Mouse (Mus musculus) hindbrain, embryonic 15.5 days (tissue): ENCODE measurements at regions not wholly inside any gene's neighbourhood (a gene's known extent, or its start where the extent isn't known, plus 50 kb on each side); places are given as distances from the start of the nearest gene placed in this dataset.
A peak's percentile ranks its signal among the peaks of the same experiment; 100 is the strongest.

Experiments
- ATAC-seq: fragments of 200-750 bp; cut with Nextera tagmentation; 2 replicates; pipeline ENCODE4 v1.8.0; 2017; ENCODE audit warnings: low read depth, moderate number of reproducible peaks, moderate TSS enrichment; ENCODE audit not compliant: low FRiP score
- H3K27ac ChIP-seq: fragments of 300-500 bp; sonication (generic); replicated peaks from 2 replicates; pipeline ENCODE4 v1.5.1; 2015; ENCODE audit warnings: mild to moderate bottlenecking, inconsistent platforms
- H3K27me3 ChIP-seq: fragments of 300-500 bp; sonication (generic); 2 replicates; pipeline ENCODE4 v1.6.1; 2015; ENCODE audit warnings: control low read depth, inconsistent platforms
- H3K36me3 ChIP-seq: fragments of 300-500 bp; sonication (generic); 2 replicates; pipeline ENCODE4 v1.6.1; 2015; ENCODE audit warnings: control low read depth, inconsistent platforms
- H3K4me1 ChIP-seq: fragments of 300-500 bp; sonication (generic); replicated peaks from 2 replicates; pipeline ENCODE4 v1.6.1; 2015; ENCODE audit warnings: control low read depth, inconsistent platforms
- H3K4me2 ChIP-seq: fragments of 300-500 bp; sonication (generic); 2 replicates; pipeline ENCODE4 v1.6.1; 2015; ENCODE audit warnings: moderate library complexity, mild to moderate bottlenecking, inconsistent platforms
- H3K4me3 ChIP-seq: fragments of 300-500 bp; sonication (generic); 2 replicates; pipeline ENCODE4 v1.5.1; 2015; ENCODE audit warnings: mild to moderate bottlenecking, inconsistent platforms
- H3K9ac ChIP-seq: fragments of 300-500 bp; sonication (generic); 2 replicates; pipeline ENCODE4 v1.6.1; 2015; ENCODE audit warnings: inconsistent platforms
- H3K9me3 ChIP-seq: fragments of 300-500 bp; sonication (generic); 2 replicates; pipeline ENCODE4 v1.6.1; 2016; ENCODE audit warnings: control low read depth, inconsistent platforms
- WGBS: fragments of 180-500 bp; shearing (Covaris S2); methylation state at CpG from one replicate; pipeline ENCODE4 v1.1.7; 2015; 5-methylcytosine and 5-hydroxymethylcytosine counted together

DNA sequence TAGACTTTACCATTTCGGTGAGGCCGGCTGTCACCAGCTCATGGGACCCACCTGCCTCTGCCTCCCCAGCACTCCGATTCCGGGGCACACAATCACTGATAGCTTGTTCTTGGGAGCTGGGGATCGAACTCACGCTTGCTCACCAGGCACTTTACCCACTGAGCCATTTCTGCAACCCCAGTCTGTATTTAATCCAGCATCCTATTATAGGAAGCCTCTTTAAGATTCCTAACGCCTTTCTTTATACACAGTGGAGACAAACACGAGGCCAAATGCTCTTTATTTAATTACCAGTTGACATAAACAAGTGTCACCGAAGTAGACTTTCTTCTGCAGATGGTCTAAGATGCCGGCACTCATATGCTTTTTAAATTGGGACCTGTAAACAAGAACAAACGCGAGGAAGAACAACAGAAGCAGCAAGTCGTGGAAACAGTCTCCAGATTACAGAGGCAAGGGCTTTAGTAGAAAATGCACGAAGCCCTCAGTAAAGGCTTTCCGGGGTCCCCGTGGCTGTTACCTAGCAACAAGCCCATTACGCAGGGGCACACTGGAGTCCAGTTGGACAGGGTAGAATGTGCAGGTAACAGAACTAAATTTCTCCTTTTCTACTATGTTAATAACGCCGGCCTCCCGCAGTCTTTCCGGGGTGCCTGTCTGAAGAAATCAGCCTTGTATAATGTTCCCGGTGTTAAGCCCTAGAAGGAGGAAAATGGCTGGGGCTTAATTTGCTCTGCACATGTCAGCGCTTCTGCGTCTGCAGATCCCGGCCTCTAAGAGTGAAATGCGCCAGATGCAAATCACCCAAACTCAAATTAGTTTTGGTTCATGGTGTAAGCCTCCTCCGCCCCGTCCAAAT, 132.5 kb downstream of the Lrrc30 start:
- Histone ChIP-seq H3K4me2 (peak overlapping the region; percentile 46), H3K4me1 (peaks cover 11% of the 10 kb centered on the region), H3K4me3 (peak overlapping the region; percentile 17), H3K9ac (no peak overlapping the region), H3K36me3 (no peaks in the 10 kb centered on the region), H3K27ac (peak overlapping the region; percentile 72), H3K9me3 (no peaks in the 10 kb centered on the region), H3K27me3 (no peaks in the 10 kb centered on the region)
- peak; percentile 88 for ATAC-seq
- 36% methylated on average over 28 of the region's 28 CpGs for WGBS

- 85% methylated on average over 8 of the region's 8 CpGs for WGBS
- no peak overlapping the region for H3K9ac ChIP-seq
- H3K36me3 ChIP-seq, result no peaks in the 10 kb centered on the region
- H3K27ac ChIP-seq, result no peak overlapping the region
- no peaks in the 10 kb centered on the region for H3K9me3 ChIP-seq
- no peak for ATAC-seq
- H3K4me2 ChIP-seq, result no peak overlapping the region
- peaks cover 11% of the 10 kb centered on the region for H3K4me1 ChIP-seq
- no peak overlapping the region for H3K4me3 ChIP-seq
- H3K27me3 ChIP-seq, result no peaks in the 10 kb centered on the region
Observed at GRCm38 (mm10) chr17:67497380-67497779, 135.1 kb downstream of the Lrrc30 start.

DNA sequence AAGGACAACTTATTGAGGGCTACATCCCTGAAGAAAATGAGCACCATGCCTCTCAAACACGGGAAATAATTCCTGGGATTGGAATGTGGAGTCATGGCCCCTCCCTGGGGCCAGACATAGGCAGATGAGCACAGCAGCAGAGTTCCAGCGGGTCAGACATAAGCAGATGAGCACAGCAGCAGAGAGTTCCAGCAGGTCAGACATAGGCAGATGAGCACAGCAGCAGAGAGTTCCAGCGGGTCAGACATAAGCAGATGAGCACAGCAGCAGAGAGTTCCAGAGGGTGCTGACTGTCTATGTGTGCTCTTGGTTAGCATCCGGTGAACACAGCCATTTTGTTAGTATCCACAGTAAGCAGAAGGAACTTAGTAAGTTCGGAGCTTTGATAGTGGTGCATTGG, 126.2 kb upstream of the Ptprm start:
- Histone ChIP-seq H3K27ac (no peak overlapping the region), H3K36me3 (no peaks in the 10 kb centered on the region), H3K9me3 (no peaks in the 10 kb centered on the region), H3K4me2 (no peak overlapping the region), H3K4me1 (no peaks in the 10 kb centered on the region), H3K27me3 (no peaks in the 10 kb centered on the region), H3K4me3 (no peak overlapping the region), H3K9ac (no peak overlapping the region)
- ATAC-seq, result no peak
- 82% methylated on average over 5 of the region's 5 CpGs for WGBS

DNA sequence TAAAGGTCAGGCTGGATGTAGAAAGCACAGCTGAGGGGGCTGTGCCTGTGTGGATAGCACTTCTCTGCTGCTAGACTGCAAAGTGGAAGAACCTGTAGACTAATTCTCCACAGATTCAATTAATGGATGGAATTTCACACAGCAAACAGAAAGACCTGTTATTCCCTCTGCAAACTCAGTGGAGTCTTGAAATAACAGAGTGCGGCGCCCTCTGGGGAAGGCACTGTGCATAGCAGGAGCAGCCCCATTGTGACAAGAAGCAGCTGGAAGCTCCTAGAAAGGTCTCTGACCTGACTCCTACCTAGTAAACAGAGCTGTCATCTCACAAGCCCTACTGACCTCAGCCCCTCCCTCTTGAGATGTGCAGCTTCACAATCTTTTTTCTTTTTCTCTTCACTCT, 118.9 kb upstream of the Ptprm start:
- Histone ChIP-seq H3K4me1 (no peaks in the 10 kb centered on the region), H3K27me3 (no peaks in the 10 kb centered on the region), H3K9ac (no peak overlapping the region), H3K27ac (no peak overlapping the region), H3K4me3 (no peak overlapping the region), H3K36me3 (no peaks in the 10 kb centered on the region), H3K4me2 (no peak overlapping the region), H3K9me3 (no peaks in the 10 kb centered on the region)
- WGBS, result 44% methylated on average over 2 of the region's 2 CpGs
- ATAC-seq, result no peak

GRCm38 (mm10) chr17:67458851-67459421, 104.7 kb upstream of the Ptprm start:
- Histone ChIP-seq H3K27ac (no peak overlapping the region), H3K4me3 (no peak overlapping the region), H3K4me2 (no peak overlapping the region), H3K9me3 (no peaks in the 10 kb centered on the region), H3K4me1 (no peaks in the 10 kb centered on the region), H3K9ac (no peak overlapping the region), H3K27me3 (no peaks in the 10 kb centered on the region), H3K36me3 (no peaks in the 10 kb centered on the region)
- 80% methylated on average over 4 of the region's 4 CpGs for WGBS
- no peak for ATAC-seq

- no peaks in the 10 kb centered on the region for H3K36me3 ChIP-seq
- no peak overlapping the region for H3K27ac ChIP-seq
- no peaks in the 10 kb centered on the region for H3K9me3 ChIP-seq
- H3K4me1 ChIP-seq, result no peaks in the 10 kb centered on the region
- H3K27me3 ChIP-seq, result no peaks in the 10 kb centered on the region
- ATAC-seq, result no peak
- no peak overlapping the region for H3K4me2 ChIP-seq
- WGBS, result 72% methylated on average over 13 of the region's 13 CpGs
- H3K4me3 ChIP-seq, result no peak overlapping the region
- no peak overlapping the region for H3K9ac ChIP-seq
Observed at GRCm38 (mm10) chr17:67451966-67452365, 97.7 kb upstream of the Ptprm start.

- ATAC-seq, result no peak
- H3K9me3 ChIP-seq, result no peaks in the 10 kb centered on the region
- WGBS, result 53% methylated on average over 2 of the region's 2 CpGs
Observed at GRCm38 (mm10) chr17:67451081-67451480, 96.8 kb upstream of the Ptprm start.

DNA sequence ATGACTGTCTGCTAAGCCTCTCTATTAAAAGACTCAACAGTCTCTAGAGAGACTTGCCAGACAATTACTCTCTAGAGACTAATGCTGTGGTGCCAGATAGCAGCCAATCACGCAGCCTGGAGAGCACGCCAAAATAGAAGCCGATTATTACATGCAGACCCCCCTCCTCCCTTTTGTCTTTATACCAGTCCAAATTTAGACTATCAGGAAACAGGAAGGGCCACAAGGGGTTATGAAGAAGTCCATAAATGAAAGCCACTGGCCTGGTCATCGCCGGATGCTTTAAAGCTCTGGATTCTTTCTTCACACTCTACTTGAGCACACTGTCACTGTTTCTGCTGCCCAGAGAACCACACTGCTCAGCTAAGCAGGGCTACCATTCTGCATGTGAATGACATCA, 95.8 kb upstream of the Ptprm start:
- ATAC-seq, result no peak
- no peak overlapping the region for H3K4me2 ChIP-seq
- H3K36me3 ChIP-seq, result no peaks in the 10 kb centered on the region
- H3K9me3 ChIP-seq, result no peaks in the 10 kb centered on the region
- H3K4me1 ChIP-seq, result no peaks in the 10 kb centered on the region
- no peaks in the 10 kb centered on the region for H3K27me3 ChIP-seq
- WGBS, result 70% methylated on average over 5 of the region's 5 CpGs
- no peak overlapping the region for H3K27ac ChIP-seq
- H3K4me3 ChIP-seq, result no peak overlapping the region
- no peak overlapping the region for H3K9ac ChIP-seq

More at GRCm38 (mm10) chr17:67451081-67451480, 96.8 kb upstream of the Ptprm start:
- no peak overlapping the region for H3K9ac ChIP-seq
- no peaks in the 10 kb centered on the region for H3K36me3 ChIP-seq
- no peaks in the 10 kb centered on the region for H3K4me1 ChIP-seq
- H3K27me3 ChIP-seq, result no peaks in the 10 kb centered on the region
- no peak overlapping the region for H3K4me3 ChIP-seq
- H3K4me2 ChIP-seq, result no peak overlapping the region
- no peak overlapping the region for H3K27ac ChIP-seq

DNA sequence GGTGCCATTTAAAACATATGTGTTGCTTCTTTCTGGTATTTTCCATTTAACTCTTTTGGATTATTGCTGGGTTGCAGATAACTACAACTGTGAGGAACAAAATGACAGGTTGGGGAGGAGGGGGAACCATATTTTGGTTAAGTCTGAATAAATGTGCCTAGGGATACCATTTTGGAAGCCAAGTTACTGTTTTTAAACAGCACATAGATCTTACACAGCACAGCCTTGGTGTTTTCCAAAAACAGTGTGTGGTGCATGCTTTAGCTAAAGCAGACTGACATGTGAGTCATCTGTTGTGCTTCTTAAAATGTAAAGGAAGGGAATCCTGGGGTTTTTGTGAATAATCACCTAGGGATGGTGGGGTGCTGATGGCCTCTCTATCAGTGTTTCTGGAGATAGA, 91.7 kb upstream of the Ptprm start:
- no peak for ATAC-seq
- Histone ChIP-seq H3K36me3 (no peaks in the 10 kb centered on the region), H3K27ac (no peak overlapping the region), H3K4me2 (no peak overlapping the region), H3K9me3 (no peaks in the 10 kb centered on the region), H3K4me3 (no peak overlapping the region), H3K4me1 (no peaks in the 10 kb centered on the region), H3K27me3 (no peaks in the 10 kb centered on the region), H3K9ac (no peak overlapping the region)

DNA sequence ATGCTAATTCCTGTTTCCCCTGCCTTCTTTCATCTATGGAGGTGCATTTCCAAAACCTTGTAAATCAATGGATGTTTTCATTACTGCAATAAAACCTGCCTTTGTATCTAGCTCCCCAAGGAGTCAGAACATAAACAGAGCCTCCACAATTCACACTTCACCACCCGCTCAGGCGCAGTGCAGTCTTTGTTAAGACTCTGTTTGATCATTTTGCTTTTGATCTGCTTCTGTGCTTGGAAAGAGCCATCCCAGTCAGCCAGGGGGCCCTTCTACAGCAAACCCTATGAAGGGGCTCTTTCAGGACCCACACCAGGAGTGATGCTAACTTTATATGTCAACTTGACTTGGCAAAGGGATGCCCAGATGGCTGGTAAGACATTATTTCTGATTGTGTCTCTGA, 86.7 kb upstream of the Ptprm start:
- Histone ChIP-seq H3K36me3 (no peaks in the 10 kb centered on the region), H3K27ac (no peak overlapping the region), H3K27me3 (no peaks in the 10 kb centered on the region), H3K9ac (no peak overlapping the region), H3K4me1 (no peaks in the 10 kb centered on the region), H3K4me2 (no peak overlapping the region), H3K9me3 (no peaks in the 10 kb centered on the region), H3K4me3 (no peak overlapping the region)
- ATAC-seq, result no peak
- 53% methylated on average over 2 of the region's 2 CpGs for WGBS

DNA sequence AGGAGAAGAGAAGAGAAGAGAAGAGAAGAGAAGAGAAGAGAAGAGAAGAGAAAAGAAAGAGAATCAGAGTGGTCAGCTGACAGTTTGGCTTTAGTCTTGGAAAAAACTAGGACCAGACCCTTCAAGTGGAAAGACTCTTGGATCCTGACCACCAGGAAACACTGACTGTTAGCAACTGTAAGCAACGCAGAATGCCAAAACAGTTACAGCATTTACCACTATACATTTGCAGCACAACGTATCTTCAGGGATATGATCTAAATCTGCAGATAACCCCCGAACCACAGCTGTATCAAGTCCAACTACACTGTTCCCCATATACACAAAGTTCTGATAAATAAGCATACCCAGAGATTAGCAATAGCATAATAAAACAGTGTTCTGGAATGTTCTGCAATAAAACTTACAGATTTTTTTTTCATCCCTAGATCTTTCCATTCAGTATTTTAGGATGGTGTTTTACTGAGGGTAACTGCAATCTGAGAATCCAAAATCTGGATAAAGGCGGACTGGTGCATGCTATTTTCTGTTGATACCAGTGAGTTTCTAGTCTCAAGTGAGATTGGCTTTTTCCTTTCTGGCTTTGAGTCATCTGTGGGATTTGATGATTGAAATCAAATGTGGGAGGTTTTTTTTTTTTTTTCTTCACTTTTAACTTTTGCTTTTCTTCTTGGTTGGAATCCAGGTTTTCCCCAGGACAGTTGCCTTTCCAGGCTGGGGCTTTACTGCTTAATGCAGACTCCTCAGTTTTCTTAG, 65.9 kb upstream of the Ptprm start:
- Histone ChIP-seq H3K36me3 (no peaks in the 10 kb centered on the region), H3K9me3 (no peaks in the 10 kb centered on the region), H3K27me3 (no peaks in the 10 kb centered on the region), H3K9ac (no peak overlapping the region), H3K27ac (no peak overlapping the region), H3K4me2 (no peak overlapping the region), H3K4me1 (no peaks in the 10 kb centered on the region), H3K4me3 (no peak overlapping the region)
- 92% methylated on average over 4 of the region's 4 CpGs for WGBS
- no peak for ATAC-seq

DNA sequence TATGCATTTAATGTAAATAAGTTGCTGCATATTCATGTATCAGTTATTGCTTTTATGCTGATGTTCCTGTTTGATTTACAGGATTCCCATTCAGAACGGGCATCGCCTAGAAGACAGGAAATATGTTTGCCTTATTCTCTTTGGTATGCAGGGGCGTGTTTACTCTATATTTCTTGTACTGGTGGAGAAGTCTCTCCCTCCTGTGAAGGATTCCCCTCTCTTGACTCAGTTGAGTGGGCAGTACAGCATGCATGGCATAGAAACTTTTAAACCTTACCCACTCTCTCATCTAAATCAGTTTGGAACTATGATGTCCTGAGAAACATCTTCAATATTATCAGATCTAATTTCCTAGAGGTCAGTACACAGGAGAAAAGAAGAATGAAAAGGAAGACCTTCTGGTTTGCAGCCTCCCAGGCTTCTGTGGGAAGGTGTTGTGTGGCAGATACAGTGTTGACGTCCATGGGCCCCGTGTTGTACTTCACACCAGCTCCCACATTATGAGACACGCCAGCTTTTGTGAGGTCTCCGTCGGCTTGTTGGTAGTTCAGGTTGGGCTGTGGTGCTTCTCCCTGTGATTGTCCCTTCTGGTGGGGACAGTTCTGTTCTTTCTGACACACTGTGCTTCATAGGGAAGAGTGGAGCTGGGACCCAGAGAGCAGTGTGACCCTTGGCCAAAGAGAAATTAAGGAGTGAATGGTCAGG, 58.4 kb upstream of the Ptprm start:
- ATAC-seq, result no peak
- 88% methylated on average over 8 of the region's 8 CpGs for WGBS
- no peak overlapping the region for H3K9ac ChIP-seq

More for the DNA sequence above, 58.4 kb upstream of the Ptprm start:
- Histone ChIP-seq H3K36me3 (no peaks in the 10 kb centered on the region), H3K4me3 (no peak overlapping the region), H3K27me3 (no peaks in the 10 kb centered on the region), H3K4me1 (no peaks in the 10 kb centered on the region), H3K9me3 (no peaks in the 10 kb centered on the region), H3K27ac (no peak overlapping the region), H3K4me2 (no peak overlapping the region)
